Comparison of ENCODE assay signal across 14 mouse cellular contexts in genomic region chr7:56938020-56938419, GRCm38 (mm10).
DNase-seq lines count a peak whose midpoint lies in the region; ATAC-seq and TF ChIP-seq lines count a peak whose summit lies in the region.
"Had no signal": no experiment of that assay in that cellular context is flagged by ENCODE, and none has a peak within 500 bp of the region (broad histone marks: within the 10 kb centered on the region; RNA-seq: fewer than 3 reads in every experiment).

No protein-coding gene starts in this region.

- peak; percentile 35 for TF ChIP-seq CTCF in hindbrain, postnatal 0 days (IDR thresholded peaks at IDR 0.05; ENCODE audit: low read depth)
- TF ChIP-seq CTCF in lung, postnatal 0 days (IDR thresholded peaks at IDR 0.05) = peak; percentile 4; the same call in 1 of the 2 replicates
- TF ChIP-seq CTCF in lung, adult 2 months (IDR thresholded peaks at IDR 0.05; ENCODE audit: insufficient read depth, low read length) = no peak

- 82% methylated on average over 5 of the region's 5 CpGs for WGBS in hindbrain, postnatal 0 days
- WGBS in hindbrain, embryonic 10.5 days = 80% methylated on average over 5 of the region's 5 CpGs
- WGBS in lung, postnatal 0 days = 78% methylated on average over 5 of the region's 5 CpGs
- WGBS in lung, adult 2 months = 81% methylated on average over 5 of the region's 5 CpGs

- no peaks in the 10 kb centered on the region; the same call in 1 of the 2 replicates for H3K9me3 ChIP-seq in hindbrain, postnatal 0 days (ENCODE audit: low read length)
- 0 out of 2 replicates have a peak, but pooled peaks cover 3% of the 10 kb centered on the region for H3K9me3 ChIP-seq in hindbrain, embryonic 10.5 days
- H3K9me3 ChIP-seq in lung, postnatal 0 days (ENCODE audit: low read length) = no peaks in the 10 kb centered on the region
- H3K9me3 ChIP-seq: kidney, embryonic 15.5 days; limb, embryonic 15.5 days had no signal

- H3K27me3 ChIP-seq in hindbrain, postnatal 0 days (ENCODE audit: insufficient read depth, low read length) = no peaks in the 10 kb centered on the region
- H3K27me3 ChIP-seq in hindbrain, embryonic 10.5 days (ENCODE audit: insufficient read depth, poor library complexity, severe bottlenecking) = no peaks in the 10 kb centered on the region
- H3K27me3 ChIP-seq in lung, postnatal 0 days (replicated peaks; ENCODE audit: insufficient read depth, low read length) = no peaks in the 10 kb centered on the region
- H3K27me3 ChIP-seq: kidney, embryonic 15.5 days; limb, embryonic 15.5 days had no signal

- H3K4me1 ChIP-seq in hindbrain, postnatal 0 days (ENCODE audit: insufficient read depth, low read length) = no peaks in the 10 kb centered on the region
- H3K4me1 ChIP-seq in hindbrain, embryonic 10.5 days (replicated peaks) = no peaks in the 10 kb centered on the region
- no peaks in the 10 kb centered on the region for H3K4me1 ChIP-seq in lung, postnatal 0 days (ENCODE audit: insufficient read depth, low read depth, low read length)
- H3K4me1 ChIP-seq in lung, adult 2 months (ENCODE audit: control insufficient read depth, insufficient read depth, low read length) = no peaks in the 10 kb centered on the region
- H3K4me1 ChIP-seq: kidney, embryonic 15.5 days; limb, embryonic 15.5 days had no signal

- no peak for ATAC-seq in hindbrain, postnatal 0 days
- no peak for ATAC-seq in lung, postnatal 0 days
- ATAC-seq in megakaryocyte-erythroid progenitor cell, adult 5-6 weeks (replicated peaks; ENCODE audit: low FRiP score, low TSS enrichment, poor library complexity, severe bottlenecking) = no peak
- ATAC-seq: forebrain, embryonic 14.5 days had no signal

- H3K27ac ChIP-seq in hindbrain, postnatal 0 days = no peak overlapping the region
- no peak overlapping the region for H3K27ac ChIP-seq in hindbrain, embryonic 10.5 days
- H3K27ac ChIP-seq in lung, postnatal 0 days (ENCODE audit: low read length) = no peak overlapping the region
- H3K27ac ChIP-seq: kidney, embryonic 15.5 days; limb, embryonic 15.5 days had no signal

- H3K36me3 ChIP-seq in hindbrain, postnatal 0 days (ENCODE audit: insufficient read depth, low read length) = no peaks in the 10 kb centered on the region
- H3K36me3 ChIP-seq in hindbrain, embryonic 10.5 days = no peaks in the 10 kb centered on the region
- no peaks in the 10 kb centered on the region for H3K36me3 ChIP-seq in lung, postnatal 0 days (ENCODE audit: insufficient read depth, low read length)
- H3K36me3 ChIP-seq: kidney, embryonic 15.5 days; limb, embryonic 15.5 days had no signal

- TF ChIP-seq EP300 in lung, postnatal 0 days (IDR thresholded peaks at IDR 0.05) = no peak

- no peak overlapping the region for H3K9ac ChIP-seq in hindbrain, postnatal 0 days (replicated peaks; ENCODE audit: low read length)
- H3K9ac ChIP-seq in lung, postnatal 0 days (replicated peaks; ENCODE audit: low read depth) = no peak overlapping the region
- H3K9ac ChIP-seq: kidney, embryonic 15.5 days; limb, embryonic 15.5 days had no signal

- DNase-seq in hindbrain, postnatal 0 days (ENCODE audit: low spot score) = no peak
- no peak for DNase-seq in hindbrain, embryonic 10.5 days (ENCODE audit: low spot score)
- DNase-seq in lung, postnatal 0 days (ENCODE audit: low spot score) = no peak
- DNase-seq in lung, adult 2 months = no peak
- DNase-seq in R1 (ENCODE audit: low read depth, low spot score) = peak; percentile 50
- no peak for DNase-seq in spleen, postnatal 36 days (ENCODE audit: low spot score in 2 of 2)
- DNase-seq: cerebellum, adult 11-12 months; heart, postnatal 10 days; lung, postnatal 10 days; thymus, postnatal 4 days had no signal

- no peak overlapping the region for H3K4me2 ChIP-seq in hindbrain, postnatal 0 days (ENCODE audit: low read depth, low read length)
- no peak overlapping the region for H3K4me2 ChIP-seq in lung, postnatal 0 days (replicated peaks; ENCODE audit: low read depth, low read length)
- H3K4me2 ChIP-seq: kidney, embryonic 15.5 days; limb, embryonic 15.5 days had no signal

- H3K4me3 ChIP-seq in hindbrain, postnatal 0 days (ENCODE audit: low read length) = no peak overlapping the region
- no peak overlapping the region for H3K4me3 ChIP-seq in hindbrain, embryonic 10.5 days
- H3K4me3 ChIP-seq in lung, postnatal 0 days (ENCODE audit: low read depth, low read length) = no peak overlapping the region
- H3K4me3 ChIP-seq in lung, adult 2 months (replicated peaks; ENCODE audit: extremely low read depth, low read depth, low read length) = no peak overlapping the region
- H3K4me3 ChIP-seq: kidney, embryonic 15.5 days; limb, embryonic 15.5 days had no signal

- no peak for TF ChIP-seq POLR2A in lung, adult 2 months (IDR thresholded peaks at IDR 0.05; ENCODE audit: borderline replicate concordance, extremely low read depth, low read depth, low read length)
